Mouse (Mus musculus) olfactory bulb, adult 2 months (tissue): ENCODE measurements around the gene Exosc6.

Experiments
- CTCF ChIP-seq: fragments of 200-500 bp; IDR thresholded peaks from 2 replicates; pipeline ENCODE4 v1.5.1; 2012; ENCODE audit warnings: low read depth, mild to moderate bottlenecking, low read length, moderate library complexity; ENCODE audit not compliant: insufficient read depth
- POLR2A ChIP-seq: fragments of 200-500 bp; IDR thresholded peaks from 2 replicates; pipeline ENCODE4 v1.6.1; 2012; ENCODE audit warnings: mild to moderate bottlenecking, low read depth, low read length, moderate library complexity; ENCODE audit not compliant: insufficient read depth

- no peak for TF ChIP-seq CTCF
- TF ChIP-seq POLR2A, result no peak
Observed at GRCm38 (mm10) chr8:111090126-111090525, 34.0 kb downstream of the Exosc6 start.
